Mouse (Mus musculus): ENCODE measurements around the gene Cyp2u1. TPM values are rescaled to one million over a fixed set of nuclear protein-coding genes. Genes with fewer than 3 reads are reported as not detected.

Cyp2u1 gene
- polyA plus RNA-seq, 1 experiment = 4.1 TPM

DNA sequence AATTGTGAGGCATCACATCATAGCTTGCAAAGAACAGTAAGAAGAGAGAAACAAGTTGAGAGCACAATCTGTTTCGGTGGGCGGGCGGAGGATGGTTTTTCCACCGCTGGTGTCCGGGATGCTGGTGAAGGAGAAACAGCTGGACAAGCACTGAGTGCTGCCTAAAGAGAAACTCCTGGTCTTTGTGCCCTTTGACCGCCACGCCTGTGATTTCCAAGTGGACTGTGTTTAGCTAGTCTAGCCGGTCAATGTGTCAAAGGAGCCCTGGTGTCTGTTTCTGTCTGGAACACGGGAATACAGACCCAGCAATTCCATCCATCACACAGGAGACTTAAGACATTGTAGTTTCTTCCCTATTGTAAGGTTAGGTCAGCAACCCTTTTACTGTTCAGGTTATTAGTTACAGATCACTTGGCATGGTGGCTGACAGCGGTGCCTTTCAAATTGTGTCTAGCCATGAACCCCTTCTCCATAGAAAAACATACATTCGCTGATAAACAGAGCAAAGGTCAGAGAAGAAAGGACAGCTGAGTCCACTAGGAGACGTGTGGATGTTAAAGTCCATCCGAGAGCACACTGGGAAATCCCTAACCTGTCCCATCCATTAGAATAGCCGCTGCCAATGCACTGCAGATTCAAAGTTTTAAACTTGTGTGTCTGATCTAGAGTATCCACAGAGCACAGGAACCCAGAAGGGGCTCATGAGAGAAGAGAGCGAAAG is 39.1 kb downstream of the Cyp2u1 start:
- Histone ChIP-seq H3K27me3 (ENCODE audit: control insufficient read depth, insufficient read depth, insufficient read length) (no peaks in the 10 kb centered on the region), H3K79me2 (ENCODE audit: control insufficient read depth, insufficient read depth) (no peaks in the 10 kb centered on the region), H3K4me2 (ENCODE audit: low read depth) (no peak overlapping the region), H3ac (ENCODE audit: control insufficient read depth, insufficient read length) (no peak overlapping the region), H3K4me3 (no peak overlapping the region), H3K36me3 (ENCODE audit: control insufficient read depth, insufficient read depth) (no peaks in the 10 kb centered on the region)
- no peak for TF ChIP-seq POLR2AphosphoS2 (IDR thresholded peaks at IDR 0.05; ENCODE audit: insufficient read length, low read depth)
- TF ChIP-seq CEBPB (IDR thresholded peaks at IDR 0.05; ENCODE audit: insufficient read depth, poor library complexity, severe bottlenecking) = no peak
- no peak for TF ChIP-seq E2F4 (IDR thresholded peaks at IDR 0.05; ENCODE audit: insufficient read depth)
- TF ChIP-seq MYOD1 (IDR thresholded peaks at IDR 0.05; ENCODE audit: control insufficient read depth in 1 of 3, insufficient read length in 2 of 3, low read depth in 2 of 3) = no peak
- no peak for TF ChIP-seq USF1 (IDR thresholded peaks at IDR 0.05; ENCODE audit: low read depth)

DNA sequence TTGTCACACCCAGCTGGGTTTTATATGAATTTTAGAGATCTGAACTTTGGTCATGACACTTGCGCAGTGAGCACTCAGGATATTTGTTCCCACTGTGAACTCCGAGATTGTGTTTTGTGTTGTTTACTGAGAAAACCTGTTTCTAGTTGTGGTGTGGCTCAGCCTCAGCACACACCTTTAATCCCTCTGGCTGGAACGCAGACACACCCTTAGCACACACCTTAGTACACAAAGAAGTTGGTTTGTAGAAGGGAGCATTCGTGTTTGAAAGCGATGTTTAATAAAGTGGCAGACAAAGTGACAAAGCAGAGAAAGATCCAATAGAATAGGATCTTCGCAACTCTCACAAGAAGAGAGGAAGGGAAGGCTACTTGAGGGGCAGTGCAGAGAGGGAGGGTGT is 42.6 kb downstream of the Cyp2u1 start:
- Histone ChIP-seq H3ac (ENCODE audit: control insufficient read depth, insufficient read length) (no peak overlapping the region), H3K27me3 (ENCODE audit: control insufficient read depth, insufficient read depth, insufficient read length) (no peaks in the 10 kb centered on the region), H3K4me3 (no peak overlapping the region), H3K79me2 (ENCODE audit: control insufficient read depth, insufficient read depth) (no peaks in the 10 kb centered on the region), H3K36me3 (ENCODE audit: control insufficient read depth, insufficient read depth) (no peaks in the 10 kb centered on the region), H3K4me2 (ENCODE audit: low read depth) (no peak overlapping the region)
- TF ChIP-seq MYOD1 (IDR thresholded peaks at IDR 0.05; ENCODE audit: control insufficient read depth in 1 of 3, insufficient read length in 2 of 3, low read depth in 2 of 3) (no peak), MYOG (IDR thresholded peaks at IDR 0.05; ENCODE audit: control insufficient read depth in 1 of 3, insufficient read depth in 1 of 3, insufficient read length in 2 of 3, low read depth in 2 of 3) (no peak), CEBPB (IDR thresholded peaks at IDR 0.05; ENCODE audit: insufficient read depth, poor library complexity, severe bottlenecking) (no peak), TCF3 (IDR thresholded peaks at IDR 0.05; ENCODE audit: insufficient read length, low read depth) (no peak), USF1 (IDR thresholded peaks at IDR 0.05; ENCODE audit: low read depth) (no peak)

- Histone ChIP-seq H3ac (ENCODE audit: control insufficient read depth, insufficient read length) (no peak overlapping the region), H3K27me3 (ENCODE audit: control insufficient read depth, insufficient read depth, insufficient read length) (no peaks in the 10 kb centered on the region), H3K36me3 (ENCODE audit: control insufficient read depth, insufficient read depth) (no peaks in the 10 kb centered on the region), H3K4me3 (no peak overlapping the region), H3K79me2 (ENCODE audit: control insufficient read depth, insufficient read depth) (no peaks in the 10 kb centered on the region), H3K4me2 (ENCODE audit: low read depth) (no peak overlapping the region)
- TF ChIP-seq MYOD1 (IDR thresholded peaks at IDR 0.05; ENCODE audit: control insufficient read depth in 1 of 3, insufficient read length in 2 of 3, low read depth in 2 of 3) (no peak), TCF12 (IDR thresholded peaks at IDR 0.05; ENCODE audit: insufficient read depth, poor library complexity, severe bottlenecking) (no peak)
Measured at GRCm38 (mm10) chr3:131259392-131259965, 43.5 kb downstream of the Cyp2u1 start.

GRCm38 (mm10) chr3:131258921-131259320 is 44.1 kb downstream of the Cyp2u1 start:
- Histone ChIP-seq H3K27me3 (ENCODE audit: control insufficient read depth, insufficient read depth, insufficient read length) (no peaks in the 10 kb centered on the region), H3K36me3 (ENCODE audit: control insufficient read depth, insufficient read depth) (no peaks in the 10 kb centered on the region), H3K79me2 (ENCODE audit: control insufficient read depth, insufficient read depth) (no peaks in the 10 kb centered on the region), H3K4me2 (ENCODE audit: low read depth) (no peak overlapping the region), H3K4me3 (no peak overlapping the region), H3ac (ENCODE audit: control insufficient read depth, insufficient read length) (no peak overlapping the region)
- TF ChIP-seq MYOD1 (IDR thresholded peaks at IDR 0.05; ENCODE audit: control insufficient read depth in 1 of 3, insufficient read length in 2 of 3, low read depth in 2 of 3) (no peak), TCF3 (IDR thresholded peaks at IDR 0.05; ENCODE audit: insufficient read length, low read depth) (no peak), USF1 (IDR thresholded peaks at IDR 0.05; ENCODE audit: low read depth) (no peak), MAX (IDR thresholded peaks at IDR 0.05; ENCODE audit: low read depth) (no peak), REST (IDR thresholded peaks at IDR 0.05; ENCODE audit: insufficient read depth, insufficient read length) (no peak), SRF (IDR thresholded peaks at IDR 0.05; ENCODE audit: control insufficient read depth, insufficient read length, low read depth) (no peak)

DNA sequence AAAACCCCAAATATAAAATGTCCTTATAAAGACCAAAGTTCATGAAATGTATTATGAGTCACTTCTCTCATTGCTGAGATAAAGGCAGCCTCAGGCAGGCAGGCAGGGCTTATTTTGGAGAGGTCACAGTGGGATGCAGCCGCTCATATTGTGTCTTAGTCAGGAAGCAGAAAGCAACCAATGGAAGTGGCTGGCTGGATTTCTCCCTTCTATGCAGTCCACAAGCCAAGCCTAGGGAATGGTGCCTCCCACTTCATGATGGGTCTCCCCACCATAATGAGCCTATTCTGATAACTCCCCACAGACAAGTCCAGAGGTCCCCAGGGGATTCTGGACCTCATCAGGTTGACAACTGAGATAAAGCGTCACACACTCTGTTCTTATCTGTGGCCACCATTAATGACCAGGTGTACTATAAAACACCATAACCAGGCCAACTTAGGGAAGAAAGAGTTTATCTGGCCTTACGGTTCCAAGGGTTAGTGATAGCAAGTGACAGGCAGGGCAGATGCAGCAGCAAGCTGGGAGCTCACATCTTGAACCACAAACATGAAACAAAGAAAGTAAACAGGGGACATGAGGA is 47.5 kb downstream of the Cyp2u1 start:
- no peak overlapping the region for H3K4me3 ChIP-seq
- no peak overlapping the region for H3ac ChIP-seq (ENCODE audit: control insufficient read depth, insufficient read length)
- H3K4me2 ChIP-seq (ENCODE audit: low read depth) = no peak overlapping the region
- no peaks in the 10 kb centered on the region for H3K27me3 ChIP-seq (ENCODE audit: control insufficient read depth, insufficient read depth, insufficient read length)
- H3K79me2 ChIP-seq (ENCODE audit: control insufficient read depth, insufficient read depth) = no peaks in the 10 kb centered on the region
- H3K36me3 ChIP-seq (ENCODE audit: control insufficient read depth, insufficient read depth) = no peaks in the 10 kb centered on the region
- TF ChIP-seq MYOD1 (IDR thresholded peaks at IDR 0.05; ENCODE audit: control insufficient read depth in 1 of 3, insufficient read length in 2 of 3, low read depth in 2 of 3) = no peak
- no peak for TF ChIP-seq TCF3 (IDR thresholded peaks at IDR 0.05; ENCODE audit: insufficient read length, low read depth)
- no peak for TF ChIP-seq SRF (IDR thresholded peaks at IDR 0.05; ENCODE audit: control insufficient read depth, insufficient read length, low read depth)
- no peak for TF ChIP-seq REST (IDR thresholded peaks at IDR 0.05; ENCODE audit: insufficient read depth, insufficient read length)
- TF ChIP-seq E2F4 (IDR thresholded peaks at IDR 0.05; ENCODE audit: insufficient read depth) = no peak

Measured in myocyte (in vitro differentiated cells).